Comparison of ENCODE assay signal across 20 mouse cellular contexts in genomic region chr2:115307248-115307647, GRCm38 (mm10).
DNase-seq lines count a peak whose midpoint lies in the region; ATAC-seq and TF ChIP-seq lines count a peak whose summit lies in the region.
"Had no signal": no experiment of that assay in that cellular context is flagged by ENCODE, and none has a peak within 500 bp of the region (broad histone marks: within the 10 kb centered on the region; RNA-seq: fewer than 3 reads in every experiment).

No protein-coding gene starts in this region.

- TF ChIP-seq CTCF in C2C12 (IDR thresholded peaks at IDR 0.05; ENCODE audit: control insufficient read depth, insufficient read depth, insufficient read length) = no peak

- DNase-seq in embryo, embryonic 11.5 days (ENCODE audit: low read depth, low spot score) = peak; percentile 16
- DNase-seq in embryo, embryonic 10 days (ENCODE audit: low spot score) = no peak
- no peak for DNase-seq in kidney, adult 11 months
- peak; percentile 64 for DNase-seq in limb, embryonic 14.5 days (ENCODE audit: low spot score)
- DNase-seq in urinary bladder, adult 18-20 months (ENCODE audit: low spot score in 2 of 2) = no peak
- no peak for DNase-seq in gastrocnemius, postnatal 4 days (ENCODE audit: low spot score in 2 of 2)
- DNase-seq: adrenal gland, postnatal 10 days; B cell, adult 2 months; cerebellum, adult 11 months; cerebellum, adult 8-10 months; cerebellum, postnatal 14 days; gastrocnemius, postnatal 10 days had no signal

- H3K4me1 ChIP-seq in kidney, embryonic 14.5 days (ENCODE audit: control insufficient read depth, insufficient read depth, low read length) = no peaks in the 10 kb centered on the region
- H3K4me1 ChIP-seq in limb, embryonic 14.5 days (ENCODE audit: control insufficient read depth, insufficient read depth, low read length) = no peaks in the 10 kb centered on the region
- H3K4me1 ChIP-seq: embryonic facial prominence, embryonic 15.5 days; forebrain, embryonic 15.5 days had no signal

- H3K79me3 ChIP-seq in C2C12 (ENCODE audit: low read depth) = no peaks in the 10 kb centered on the region

- peak; percentile 86 for ATAC-seq in kidney, embryonic 14.5 days (ENCODE audit: low FRiP score, low TSS enrichment)
- ATAC-seq in limb, embryonic 14.5 days (ENCODE audit: low FRiP score, low read depth) = peak; percentile 68; the same call in 1 of the 2 replicates
- ATAC-seq: forebrain, embryonic 15.5 days had no signal

- no peak for TF ChIP-seq POLR2A in limb, embryonic 14.5 days (IDR thresholded peaks at IDR 0.05; ENCODE audit: borderline replicate concordance, extremely low read depth, insufficient read depth, insufficient read length)

- H3K9me3 ChIP-seq in kidney, embryonic 14.5 days (ENCODE audit: control insufficient read depth, low read length) = no peaks in the 10 kb centered on the region
- H3K9me3 ChIP-seq in limb, embryonic 14.5 days (ENCODE audit: control insufficient read depth, low read length) = no peaks in the 10 kb centered on the region
- H3K9me3 ChIP-seq: embryonic facial prominence, embryonic 15.5 days; forebrain, embryonic 15.5 days; heart, embryonic 12.5 days; hindbrain, embryonic 10.5 days had no signal

- no peaks in the 10 kb centered on the region for H3K79me2 ChIP-seq in C2C12 (ENCODE audit: control insufficient read depth, insufficient read depth)

- H3K9ac ChIP-seq in kidney, embryonic 14.5 days (ENCODE audit: low read depth, low read length) = no peak overlapping the region
- no peak overlapping the region for H3K9ac ChIP-seq in limb, embryonic 14.5 days (ENCODE audit: low read depth, low read length, severe bottlenecking)
- H3K9ac ChIP-seq: embryonic facial prominence, embryonic 15.5 days; forebrain, embryonic 15.5 days; heart, embryonic 12.5 days; hindbrain, embryonic 14.5 days had no signal

- H3K36me3 ChIP-seq in kidney, embryonic 14.5 days (ENCODE audit: control insufficient read depth, insufficient read depth, low read length) = no peaks in the 10 kb centered on the region
- H3K36me3 ChIP-seq in C2C12 (ENCODE audit: control insufficient read depth, insufficient read depth) = no peaks in the 10 kb centered on the region
- H3K36me3 ChIP-seq in limb, embryonic 14.5 days (ENCODE audit: control insufficient read depth, insufficient read depth, low read length) = no peaks in the 10 kb centered on the region
- H3K36me3 ChIP-seq: embryonic facial prominence, embryonic 15.5 days; forebrain, embryonic 15.5 days; heart, embryonic 12.5 days; hindbrain, embryonic 10.5 days had no signal

- 28% methylated on average over 4 of the region's 4 CpGs for WGBS in kidney, embryonic 14.5 days
- WGBS in limb, embryonic 14.5 days = 34% methylated on average over 4 of the region's 4 CpGs

- H3K27me3 ChIP-seq in kidney, embryonic 14.5 days (ENCODE audit: control insufficient read depth, insufficient read depth, low read length) = no peaks in the 10 kb centered on the region
- no peaks in the 10 kb centered on the region for H3K27me3 ChIP-seq in C2C12 (ENCODE audit: control insufficient read depth, insufficient read depth, insufficient read length)
- H3K27me3 ChIP-seq in limb, embryonic 14.5 days (ENCODE audit: control insufficient read depth, insufficient read depth, low read length) = no peaks in the 10 kb centered on the region
- H3K27me3 ChIP-seq: embryonic facial prominence, embryonic 15.5 days; forebrain, embryonic 15.5 days; heart, embryonic 12.5 days had no signal

- no peak overlapping the region for H3K4me3 ChIP-seq in kidney, embryonic 14.5 days (ENCODE audit: low read length)
- no peak overlapping the region for H3K4me3 ChIP-seq in C2C12 (ENCODE audit: insufficient read depth, poor library complexity, severe bottlenecking)
- H3K4me3 ChIP-seq in limb, embryonic 14.5 days (replicated peaks; ENCODE audit: low read length) = no peak overlapping the region
- H3K4me3 ChIP-seq: embryonic facial prominence, embryonic 15.5 days; erythroblast, embryonic 14.5 days; forebrain, embryonic 15.5 days; heart, embryonic 12.5 days; hindbrain, embryonic 10.5 days had no signal

- H3K27ac ChIP-seq in kidney, embryonic 14.5 days (ENCODE audit: low read depth, low read length) = peak overlapping the region; percentile 39; the same call in 1 of the 2 replicates
- H3K27ac ChIP-seq in limb, embryonic 14.5 days (replicated peaks; ENCODE audit: low read depth, low read length) = no peak overlapping the region
- H3K27ac ChIP-seq: embryonic facial prominence, embryonic 15.5 days; forebrain, embryonic 15.5 days; hindbrain, embryonic 10.5 days; hindbrain, embryonic 14.5 days had no signal

- no peak overlapping the region for H3K4me2 ChIP-seq in kidney, embryonic 14.5 days (replicated peaks; ENCODE audit: low read depth, low read length)
- no peak overlapping the region for H3K4me2 ChIP-seq in limb, embryonic 14.5 days (replicated peaks; ENCODE audit: low read depth, low read length, severe bottlenecking)
- H3K4me2 ChIP-seq: embryonic facial prominence, embryonic 15.5 days; forebrain, embryonic 15.5 days; heart, embryonic 12.5 days; hindbrain, embryonic 14.5 days had no signal

- H3ac ChIP-seq in C2C12 (ENCODE audit: control insufficient read depth, insufficient read length, low read depth) = no peak overlapping the region

TF ChIP-seq in C2C12, 6 proteins besides CTCF, POLR2A, EP300 and RAD21:
- peak; percentile 19 for TF ChIP-seq USF1 (IDR thresholded peaks at IDR 0.05; ENCODE audit: low read depth)
- TF ChIP-seq MYOG (IDR thresholded peaks at IDR 0.05; ENCODE audit: control insufficient read depth, extremely low read depth, insufficient read length) = no peak
- no peak for TF ChIP-seq CEBPB (IDR thresholded peaks at IDR 0.05; ENCODE audit: low read depth)

Comparison
In these comparisons a context has a peak if more than half of its experiments do, and no peak if none do; other contexts are left out.
1. DNase-seq: peak in embryo, embryonic 11.5 days (single experiment) and limb, embryonic 14.5 days (single experiment); none in embryo, embryonic 10 days (single experiment), kidney, adult 11 months (single experiment), urinary bladder, adult 18-20 months (0 of 2) and gastrocnemius, postnatal 4 days (0 of 2).